Mouse (Mus musculus) myocyte (in vitro differentiated cells): ENCODE data around the gene Cd59a. TPM values are rescaled to one million over a fixed set of nuclear protein-coding genes. Genes with fewer than 3 reads are reported as not detected.

ENCODE experiments used
- H3K27me3 ChIP-seq: one replicate; pipeline ENCODE4 v1.6.1; 2011; ENCODE audit not compliant: control insufficient read depth, insufficient read depth, insufficient read length
- H3K36me3 ChIP-seq: one replicate; pipeline ENCODE4 v1.6.1; 2011; ENCODE audit not compliant: control insufficient read depth, insufficient read depth
- H3K4me2 ChIP-seq: one replicate; pipeline ENCODE4 v1.6.1; 2011; ENCODE audit warnings: low read depth, control low read depth
- H3K4me3 ChIP-seq: one replicate; pipeline ENCODE4 v1.5.1; 2011; ENCODE audit warnings: mild to moderate bottlenecking, control low read depth, moderate library complexity
- H3K79me2 ChIP-seq: one replicate; pipeline ENCODE4 v1.6.1; 2011; ENCODE audit not compliant: control insufficient read depth, insufficient read depth
- H3ac ChIP-seq: one replicate; pipeline ENCODE4 v1.6.1; 2011; ENCODE audit not compliant: control insufficient read depth, insufficient read length
- CEBPB ChIP-seq: IDR thresholded peaks from 2 replicates; pipeline ENCODE4 v1.6.1; 2011; ENCODE audit warnings: mild to moderate bottlenecking, moderate library complexity; ENCODE audit not compliant: poor library complexity, insufficient read depth, severe bottlenecking
- E2F4 ChIP-seq: IDR thresholded peaks from one replicate; pipeline ENCODE4 v1.6.1; 2011; ENCODE audit warnings: mild to moderate bottlenecking, control low read depth, moderate library complexity; ENCODE audit not compliant: insufficient read depth
- MAX ChIP-seq: IDR thresholded peaks from one replicate; pipeline ENCODE4 v1.6.1; 2011; ENCODE audit warnings: low read depth, mild to moderate bottlenecking, control low read depth
- MYOD1 ChIP-seq, 3 experiments: IDR thresholded peaks; one replicate each; pipeline ENCODE4 v1.6.1; 2011; ENCODE audit warnings: control low read depth in 2 of 3, low read depth in 2 of 3, mild to moderate bottlenecking in 2 of 3, moderate library complexity in 1 of 3; ENCODE audit not compliant: insufficient read length in 2 of 3, control insufficient read depth in 1 of 3
- MYOG ChIP-seq, 3 experiments: IDR thresholded peaks; one replicate each; pipeline ENCODE4 v1.6.1; 2011; ENCODE audit warnings: control low read depth in 2 of 3, low read depth in 2 of 3, mild to moderate bottlenecking in 2 of 3; ENCODE audit not compliant: insufficient read length in 2 of 3, control insufficient read depth in 1 of 3, insufficient read depth in 1 of 3
- POLR2A ChIP-seq: IDR thresholded peaks from one replicate; pipeline ENCODE4 v1.6.1; 2011; ENCODE audit warnings: low read depth, mild to moderate bottlenecking, control low read depth, moderate library complexity; ENCODE audit not compliant: insufficient read length
- POLR2AphosphoS2 ChIP-seq: IDR thresholded peaks from one replicate; pipeline ENCODE4 v1.6.1; 2011; ENCODE audit warnings: low read depth, control low read depth; ENCODE audit not compliant: insufficient read length
- REST ChIP-seq: IDR thresholded peaks from one replicate; pipeline ENCODE4 v1.6.1; 2011; ENCODE audit warnings: mild to moderate bottlenecking, control low read depth, moderate library complexity; ENCODE audit not compliant: insufficient read depth, insufficient read length
- SRF ChIP-seq: IDR thresholded peaks from one replicate; pipeline ENCODE4 v1.6.1; 2011; ENCODE audit warnings: low read depth; ENCODE audit not compliant: control insufficient read depth, insufficient read length
- TCF12 ChIP-seq: IDR thresholded peaks from one replicate; pipeline ENCODE4 v1.6.1; 2011; ENCODE audit warnings: mild to moderate bottlenecking, control low read depth; ENCODE audit not compliant: poor library complexity, insufficient read depth, severe bottlenecking
- TCF3 ChIP-seq: IDR thresholded peaks from one replicate; pipeline ENCODE4 v1.6.1; 2011; ENCODE audit warnings: low read depth, control low read depth; ENCODE audit not compliant: insufficient read length
- USF1 ChIP-seq: IDR thresholded peaks from one replicate; pipeline ENCODE4 v1.6.1; 2011; ENCODE audit warnings: low read depth, mild to moderate bottlenecking, control low read depth, moderate library complexity
- polyA plus RNA-seq: library from polyadenylated mRNA; unstranded; fragments of >200 nt; fragmentation: generic; extraction: Trizol; gene quantifications from one replicate; pipeline ENCODE4 v1.2.1, GENCODE M21; 2012; ENCODE audit warnings: missing spikeins

The Cd59a gene
- polyA plus RNA-seq, 1 experiment: 12.5 TPM

DNA sequence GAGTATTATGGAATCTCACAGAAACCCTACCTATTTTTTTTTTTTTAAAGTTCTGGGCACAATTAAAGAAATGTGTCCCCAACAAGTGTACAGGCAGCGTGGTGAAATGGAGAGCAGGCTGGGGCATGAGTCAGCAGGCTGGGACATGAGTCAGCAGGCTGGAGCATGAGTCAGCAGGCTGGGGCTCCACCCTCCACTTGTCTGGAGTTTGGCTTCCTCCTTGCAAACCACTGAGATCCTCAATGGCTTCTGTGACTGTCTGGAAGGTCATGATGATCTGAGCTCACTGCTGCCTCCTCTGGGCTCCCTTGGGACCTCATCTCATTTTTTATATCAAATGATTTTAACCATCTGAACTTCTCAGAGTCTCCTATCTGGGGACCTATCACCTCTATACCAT lies 50.4 kb downstream of the Cd59a start:
- no peak overlapping the region for H3ac ChIP-seq
- TF ChIP-seq MYOD1 (IDR thresholded peaks at IDR 0.05; ENCODE audit: control insufficient read depth in 1 of 3, insufficient read length in 2 of 3, low read depth in 2 of 3) (peak in 1 of 3 experiments; percentile 6), CEBPB (no peak)
- no peaks in the 10 kb centered on the region for H3K79me2 ChIP-seq
- no peaks in the 10 kb centered on the region for H3K27me3 ChIP-seq
- peak overlapping the region; percentile 51 for H3K4me2 ChIP-seq
- H3K4me3 ChIP-seq: no peak overlapping the region
- H3K36me3 ChIP-seq: no peaks in the 10 kb centered on the region

DNA sequence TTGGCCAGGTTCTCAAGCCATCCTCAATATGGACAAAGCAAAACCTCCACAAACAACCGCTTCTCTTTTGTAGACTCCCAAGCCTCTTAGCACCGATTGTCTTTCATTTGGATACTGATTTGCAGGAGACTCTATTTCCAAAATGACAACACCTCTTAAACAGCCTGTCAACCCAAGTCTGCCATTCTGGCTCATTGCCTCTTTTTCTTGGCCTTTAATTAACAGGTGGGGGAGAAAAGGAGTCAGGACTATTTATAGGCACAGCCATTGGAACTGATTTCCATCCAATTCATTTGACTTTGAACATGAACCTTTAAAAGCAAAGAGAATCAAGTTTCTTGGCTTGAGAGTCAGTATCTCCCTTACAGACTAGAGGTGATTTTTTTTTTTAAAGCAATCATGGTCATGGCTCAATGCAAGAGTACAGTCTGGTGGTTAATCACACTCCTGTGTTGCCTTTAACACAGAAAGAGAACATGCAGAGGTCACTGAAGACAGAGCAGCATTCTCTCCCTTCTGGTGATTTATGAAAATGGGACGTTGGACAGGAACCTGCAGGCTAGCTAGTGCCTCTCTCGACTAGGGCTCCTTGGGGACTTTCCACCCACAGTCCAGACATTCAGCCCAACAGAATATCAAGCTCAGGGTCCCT lies 52.4 kb downstream of the Cd59a start:
- Histone ChIP-seq H3K79me2 (no peaks in the 10 kb centered on the region), H3K27me3 (no peaks in the 10 kb centered on the region), H3ac (no peak overlapping the region), H3K36me3 (no peaks in the 10 kb centered on the region), H3K4me3 (no peak overlapping the region), H3K4me2 (peak overlapping the region; percentile 1)
- TF ChIP-seq POLR2AphosphoS2 (no peak), MYOD1 (IDR thresholded peaks at IDR 0.05; ENCODE audit: control insufficient read depth in 1 of 3, insufficient read length in 2 of 3, low read depth in 2 of 3) (no peak), MAX (no peak), CEBPB (no peak), TCF3 (no peak), TCF12 (no peak), MYOG (IDR thresholded peaks at IDR 0.05; ENCODE audit: control insufficient read depth in 1 of 3, insufficient read depth in 1 of 3, insufficient read length in 2 of 3, low read depth in 2 of 3) (no peak)

DNA sequence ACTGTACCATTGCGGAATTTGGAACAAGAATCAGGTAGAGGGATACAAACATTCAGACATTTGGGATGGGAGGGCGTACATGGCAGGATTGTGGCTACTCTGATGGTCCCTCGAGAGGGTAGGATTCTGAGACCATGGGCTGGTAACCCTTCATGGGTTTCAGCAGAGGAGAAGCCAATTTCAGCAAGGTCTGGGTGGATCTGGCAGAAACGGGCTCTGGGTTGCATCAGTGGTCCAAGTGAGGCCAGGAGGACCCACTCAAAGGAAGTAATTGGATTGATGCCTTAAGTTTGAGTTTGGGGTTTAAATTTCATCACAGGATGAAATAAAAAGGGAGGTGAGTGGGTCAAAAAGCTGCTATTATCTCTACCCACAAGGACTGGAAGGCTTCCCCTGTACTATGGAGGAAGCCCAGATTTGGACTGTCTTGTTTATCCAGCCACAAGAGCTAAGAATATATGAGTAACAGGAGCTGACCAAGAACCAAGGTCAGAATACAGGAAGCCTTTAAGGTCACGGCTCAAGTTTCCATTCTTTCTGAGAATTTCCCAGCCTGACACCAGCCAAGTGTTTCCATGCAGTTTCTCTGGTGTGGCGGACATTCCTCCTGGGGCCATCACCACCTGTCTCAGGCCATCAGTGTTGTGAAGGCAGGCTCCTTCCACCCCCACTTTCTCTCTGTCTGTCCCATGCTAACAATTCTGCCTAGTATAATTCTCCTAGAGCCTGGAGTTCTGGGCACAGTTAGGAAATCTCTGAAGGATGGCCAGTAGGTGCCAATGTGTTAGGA lies 55.2 kb downstream of the Cd59a start:
- peak overlapping the region; percentile 52 for H3K4me2 ChIP-seq
- H3K36me3 ChIP-seq: no peaks in the 10 kb centered on the region
- no peak overlapping the region for H3K4me3 ChIP-seq
- H3ac ChIP-seq: no peak overlapping the region
- no peaks in the 10 kb centered on the region for H3K79me2 ChIP-seq
- H3K27me3 ChIP-seq: no peaks in the 10 kb centered on the region
- TF ChIP-seq MYOG (IDR thresholded peaks at IDR 0.05; ENCODE audit: control insufficient read depth in 1 of 3, insufficient read depth in 1 of 3, insufficient read length in 2 of 3, low read depth in 2 of 3) (peak; percentile 14 to 80 (median 61)), POLR2AphosphoS2 (no peak), CEBPB (peak; percentile 72; the same call in 1 of the 2 replicates), REST (no peak), POLR2A (no peak), USF1 (no peak), MYOD1 (IDR thresholded peaks at IDR 0.05; ENCODE audit: control insufficient read depth in 1 of 3, insufficient read length in 2 of 3, low read depth in 2 of 3) (peak; percentile 100), TCF12 (peak; percentile 94), MAX (no peak), E2F4 (no peak), TCF3 (peak; percentile 83), SRF (peak; percentile 64)

DNA sequence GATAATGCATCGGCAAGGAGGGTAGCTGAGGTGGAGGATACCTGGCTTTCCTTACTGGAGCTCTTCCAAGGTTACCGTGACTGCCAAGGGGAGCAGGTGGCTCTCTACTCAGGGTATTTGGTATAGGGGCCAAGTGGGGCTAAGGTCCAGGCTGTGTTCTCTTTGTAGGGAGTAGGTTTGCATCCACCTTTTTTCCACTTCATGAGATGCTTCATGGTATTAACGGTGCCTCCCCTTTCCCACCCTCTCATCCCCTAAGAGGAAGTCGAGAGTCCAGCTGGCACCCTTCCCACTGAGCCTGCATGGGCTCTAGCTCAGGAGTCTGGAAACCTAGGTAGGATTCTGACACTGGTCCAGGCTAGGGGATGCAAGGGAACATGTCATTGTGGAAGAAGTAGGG lies 57.7 kb downstream of the Cd59a start:
- Histone ChIP-seq H3K4me2 (no peak overlapping the region), H3ac (no peak overlapping the region), H3K27me3 (no peaks in the 10 kb centered on the region), H3K36me3 (no peaks in the 10 kb centered on the region), H3K79me2 (no peaks in the 10 kb centered on the region), H3K4me3 (no peak overlapping the region)
- TF ChIP-seq POLR2A: no peak
- TF ChIP-seq TCF3: no peak
- TF ChIP-seq USF1: no peak
- no peak for TF ChIP-seq REST
- TF ChIP-seq E2F4: no peak
- TF ChIP-seq CEBPB: no peak
- no peak for TF ChIP-seq SRF
- no peak for TF ChIP-seq MYOD1 (IDR thresholded peaks at IDR 0.05; ENCODE audit: control insufficient read depth in 1 of 3, insufficient read length in 2 of 3, low read depth in 2 of 3)
- no peak for TF ChIP-seq MYOG (IDR thresholded peaks at IDR 0.05; ENCODE audit: control insufficient read depth in 1 of 3, insufficient read depth in 1 of 3, insufficient read length in 2 of 3, low read depth in 2 of 3)
- TF ChIP-seq TCF12: no peak
- TF ChIP-seq MAX: no peak
- TF ChIP-seq POLR2AphosphoS2: no peak

DNA sequence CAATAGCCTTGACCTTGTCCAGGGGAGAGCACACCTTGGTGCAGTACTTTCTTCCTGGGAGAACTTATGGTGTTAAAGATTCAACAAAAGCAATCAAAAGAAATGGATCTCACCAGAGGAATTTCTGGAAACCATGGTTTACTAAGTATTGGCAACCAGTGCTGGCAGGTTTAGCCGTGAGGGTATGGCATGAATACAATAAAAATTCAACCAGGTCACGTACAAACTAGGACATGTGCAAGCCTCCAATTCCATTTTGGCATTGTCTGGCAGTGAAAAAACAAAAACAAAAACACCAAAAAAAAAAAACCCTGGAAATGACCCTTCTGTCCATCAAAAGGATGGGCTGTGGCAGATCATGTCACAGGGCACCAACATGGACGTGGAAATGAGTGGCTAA lies 58.3 kb downstream of the Cd59a start:
- Histone ChIP-seq H3K27me3 (no peaks in the 10 kb centered on the region), H3K4me2 (no peak overlapping the region), H3K36me3 (no peaks in the 10 kb centered on the region), H3K4me3 (no peak overlapping the region), H3K79me2 (no peaks in the 10 kb centered on the region), H3ac (no peak overlapping the region)
- TF ChIP-seq MYOD1 (IDR thresholded peaks at IDR 0.05; ENCODE audit: control insufficient read depth in 1 of 3, insufficient read length in 2 of 3, low read depth in 2 of 3): no peak
- TF ChIP-seq SRF: no peak
- TF ChIP-seq POLR2AphosphoS2: no peak
- no peak for TF ChIP-seq MAX
